Mouse (Mus musculus): ENCODE results near the gene Ciita. TPM values are rescaled to one million over a fixed set of nuclear protein-coding genes. Genes with fewer than 3 reads are reported as not detected.

Gene Ciita
- total RNA-seq, 1 experiment from 2014 or later: 1.2 TPM

GRCm38 (mm10) chr16:10474956-10475355 is 4.9 kb upstream of the Ciita start:
- no peak for DNase-seq

DNA sequence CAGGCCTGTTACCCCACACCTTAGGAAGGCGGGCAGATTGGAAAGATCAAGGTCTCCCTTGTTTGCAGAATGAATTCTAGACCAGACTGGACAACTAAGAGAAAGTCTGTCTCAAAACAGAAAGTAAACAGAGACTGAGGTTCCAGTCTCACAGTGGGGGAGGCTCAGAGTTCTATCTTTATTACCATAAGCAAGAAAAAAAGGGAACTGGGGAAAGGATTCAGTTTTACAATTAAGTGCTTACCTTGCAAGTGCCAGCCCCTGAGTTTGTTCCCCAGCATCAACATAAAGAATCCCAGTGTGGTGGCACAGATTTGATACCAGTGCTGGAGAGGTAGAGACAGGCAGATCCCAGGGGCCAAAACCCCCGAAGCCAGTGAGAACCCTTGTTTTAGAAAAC is 3.9 kb upstream of the Ciita start:
- no peak for DNase-seq

GRCm38 (mm10) chr16:10482343-10482742 is 2.5 kb downstream of the Ciita start:
- no peak for DNase-seq

DNA sequence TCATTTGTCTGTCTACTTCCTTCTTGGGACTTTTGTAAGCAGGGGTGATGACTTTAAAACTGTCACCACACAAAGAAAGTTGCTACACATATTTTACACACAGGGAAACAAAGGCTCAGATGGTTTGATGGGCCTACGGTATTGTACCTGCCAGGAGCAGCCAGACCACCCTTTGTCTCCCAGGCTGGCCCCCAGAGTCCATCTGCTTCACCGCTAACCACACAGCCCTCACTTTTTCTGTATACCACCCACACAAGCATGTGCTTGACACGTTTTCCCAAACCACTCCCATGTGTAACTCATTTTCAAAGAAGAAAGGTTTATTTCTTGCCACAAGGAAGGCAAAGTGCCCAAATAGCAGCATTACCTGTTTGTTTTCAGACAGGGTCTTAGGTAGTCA is 7.1 kb downstream of the Ciita start:
- DNase-seq: no peak

DNA sequence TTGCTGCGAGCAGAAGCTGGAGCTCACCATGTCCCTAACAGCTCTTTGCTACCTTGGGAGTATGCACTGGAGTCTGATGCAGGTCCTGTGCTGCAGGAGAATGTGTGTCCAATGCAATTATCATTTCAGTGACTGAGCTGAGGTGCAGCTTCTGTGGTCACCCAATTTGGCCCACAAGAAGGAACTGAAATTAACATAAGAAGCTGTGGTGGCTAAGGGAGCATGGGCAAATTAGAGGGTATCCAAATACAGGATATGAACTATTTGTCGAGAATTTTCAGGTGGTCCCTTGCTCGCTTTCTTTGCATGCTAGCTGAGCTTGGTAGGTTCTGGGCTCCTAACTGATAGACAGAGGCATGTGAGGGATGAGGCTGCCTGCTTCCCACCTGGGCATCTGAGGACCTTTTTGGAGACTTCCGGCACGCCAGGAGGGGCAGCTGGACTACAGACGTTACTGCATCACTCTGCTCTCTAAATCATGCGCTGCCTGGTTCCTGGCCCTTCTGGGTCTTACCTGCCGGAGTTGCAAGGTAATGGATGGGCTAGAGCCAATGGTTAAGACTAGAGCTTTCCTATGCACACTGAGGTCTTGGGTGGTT is 8.1 kb downstream of the Ciita start:
- DNase-seq: no peak

DNA sequence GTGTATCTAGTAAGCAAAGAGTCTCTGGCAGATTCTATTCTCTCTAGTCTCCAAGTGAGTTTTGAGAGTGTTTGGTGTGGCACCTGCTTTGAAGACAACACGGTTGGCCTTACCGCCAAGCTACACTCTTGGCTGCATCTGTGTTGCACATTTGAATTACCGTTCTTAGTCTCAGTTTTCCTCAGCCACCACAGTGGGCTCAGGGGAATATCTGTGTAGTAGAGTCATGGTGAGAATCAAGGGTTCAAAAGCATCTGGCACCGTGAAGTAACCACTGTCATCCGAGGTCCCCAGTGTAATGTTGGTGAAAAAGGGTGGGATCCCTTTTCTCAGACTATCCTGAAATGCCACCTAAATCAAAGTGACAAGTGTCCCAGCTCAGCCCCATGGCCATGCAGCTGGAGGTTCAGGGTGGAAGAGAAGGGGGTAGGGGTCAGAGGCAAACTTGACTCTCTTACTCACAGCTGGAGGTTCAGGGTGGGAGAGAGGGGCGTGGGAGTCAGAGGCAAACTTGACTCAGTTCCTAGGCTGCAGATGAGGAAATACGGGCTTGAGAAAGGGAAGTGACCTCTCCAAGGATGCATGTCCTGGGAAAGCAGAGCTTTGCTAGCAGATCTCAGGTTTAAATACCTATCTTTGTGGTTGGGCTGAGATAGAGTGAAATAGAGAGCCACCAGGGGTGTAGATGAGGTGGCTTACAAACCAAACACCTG is 9.1 kb downstream of the Ciita start:
- DNase-seq: no peak

GRCm38 (mm10) chr16:10489483-10489882 is 9.6 kb downstream of the Ciita start:
- no peak for DNase-seq

- no peak for DNase-seq
Measured at GRCm38 (mm10) chr16:10489904-10490457, 10.1 kb downstream of the Ciita start.

DNA sequence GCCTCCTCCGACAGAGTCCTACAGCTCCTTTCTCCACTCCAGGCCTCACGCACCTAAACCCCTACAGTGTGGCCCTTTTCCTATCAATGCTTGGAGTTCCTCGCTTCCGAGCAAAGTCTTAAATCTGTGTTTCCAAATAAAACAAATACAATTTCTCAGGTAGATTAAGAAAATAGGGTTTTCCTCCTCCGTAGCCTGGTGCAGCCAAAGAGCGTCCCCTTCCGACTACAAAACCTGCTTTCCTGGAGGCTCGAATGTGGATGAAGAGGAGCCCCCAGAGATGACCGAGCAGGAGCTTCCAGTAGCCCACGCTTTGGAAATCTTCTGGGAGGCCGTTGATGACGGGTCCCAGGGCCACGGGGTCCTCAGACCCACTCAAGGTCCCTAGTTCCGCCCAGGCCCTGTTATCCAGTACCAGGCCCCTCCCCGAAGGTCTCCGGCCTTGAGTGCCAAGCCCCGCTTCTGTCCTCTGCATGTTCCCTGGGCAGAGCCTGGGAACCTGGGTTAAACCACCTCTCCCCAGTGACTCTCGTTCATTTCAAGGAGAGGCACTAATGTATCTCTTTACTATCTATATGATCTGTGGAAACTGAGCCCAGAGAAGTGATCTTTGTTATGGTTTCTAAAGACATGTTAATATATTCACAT is 10.8 kb downstream of the Ciita start:
- DNase-seq: no peak

- no peak for DNase-seq
Measured at GRCm38 (mm10) chr16:10491716-10492115, 11.9 kb downstream of the Ciita start.

DNA sequence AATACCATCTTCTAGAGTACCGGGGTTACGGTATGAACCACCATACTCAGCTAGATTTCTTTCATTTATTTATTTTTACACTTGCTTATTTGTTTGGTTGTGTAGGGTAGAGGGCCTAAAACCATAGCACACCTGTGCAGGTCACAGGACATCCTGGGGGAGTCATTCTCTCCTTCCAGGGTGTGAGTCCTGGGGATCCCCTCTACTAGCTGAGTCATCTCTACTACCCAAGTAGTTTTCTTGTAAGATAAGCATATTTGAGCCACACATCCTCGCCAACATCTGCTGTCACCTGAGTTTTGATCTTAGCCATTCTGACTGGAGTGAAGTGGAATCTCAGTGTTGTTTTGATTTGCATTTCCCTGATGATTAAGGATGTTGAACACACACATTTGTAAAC is 12.7 kb downstream of the Ciita start:
- DNase-seq: no peak

- DNase-seq: no peak
Measured at GRCm38 (mm10) chr16:10495824-10496298, 16.0 kb downstream of the Ciita start.

GRCm38 (mm10) chr16:10498096-10498602 is 18.3 kb downstream of the Ciita start:
- DNase-seq: no peak

- DNase-seq: no peak
Measured at GRCm38 (mm10) chr16:10499122-10499521, 19.3 kb downstream of the Ciita start.

GRCm38 (mm10) chr16:10501865-10502264 is 22.0 kb downstream of the Ciita start:
- peak; percentile 77 for DNase-seq

- no peak for DNase-seq
Measured at GRCm38 (mm10) chr16:10503058-10503457, 23.2 kb downstream of the Ciita start.

DNA sequence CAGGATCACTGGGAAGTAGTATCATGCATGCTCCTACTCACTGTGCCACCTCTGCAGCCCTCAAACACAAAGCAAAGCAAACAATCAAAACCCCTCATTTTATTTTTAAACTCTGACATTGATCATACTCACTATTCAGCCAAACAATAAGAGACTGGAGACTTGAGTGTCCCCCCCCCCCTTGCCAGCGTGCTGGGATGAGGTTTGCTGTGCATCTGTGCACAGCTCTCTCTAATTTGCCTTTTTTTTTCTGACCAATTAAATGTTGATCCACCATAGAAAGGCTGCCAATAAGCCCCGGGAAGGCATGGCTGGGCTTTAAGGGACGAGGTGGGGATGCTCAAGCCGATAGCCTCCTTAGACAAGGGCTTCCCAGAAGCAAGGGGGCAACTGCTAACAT is 27.6 kb downstream of the Ciita start:
- no peak for DNase-seq

- no peak for DNase-seq
Measured at GRCm38 (mm10) chr16:10508691-10509090, 28.8 kb downstream of the Ciita start.

DNA sequence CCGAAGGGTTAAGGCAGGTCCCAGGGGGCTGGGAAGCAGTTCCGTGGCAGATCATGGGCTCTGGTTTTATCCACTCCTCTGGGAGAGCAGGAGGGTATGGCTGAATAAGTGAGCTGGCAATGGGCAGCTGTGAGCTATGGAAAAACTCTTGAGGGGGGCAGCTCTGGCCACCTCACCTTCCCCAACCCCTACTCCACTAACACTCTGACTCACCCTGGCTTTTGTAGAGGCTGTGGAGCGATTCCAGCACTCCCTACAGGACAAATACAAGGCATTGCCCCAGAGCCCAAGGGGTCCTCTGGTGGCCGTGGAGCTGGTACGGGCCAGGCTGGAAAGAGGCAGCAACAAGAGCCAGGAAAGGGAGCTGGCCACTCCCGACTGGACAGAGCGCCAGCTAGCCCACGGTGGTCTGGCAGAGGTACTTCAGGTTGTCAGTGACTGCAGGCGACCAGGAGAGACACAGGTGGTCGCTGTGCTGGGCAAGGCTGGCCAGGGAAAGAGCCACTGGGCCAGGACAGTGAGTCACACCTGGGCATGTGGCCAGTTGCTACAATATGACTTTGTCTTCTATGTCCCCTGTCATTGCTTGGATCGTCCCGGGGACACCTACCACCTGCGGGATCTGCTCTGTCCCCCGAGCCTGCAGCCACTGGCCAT is 30.7 kb downstream of the Ciita start:
- peak; percentile 50 for DNase-seq

DNA sequence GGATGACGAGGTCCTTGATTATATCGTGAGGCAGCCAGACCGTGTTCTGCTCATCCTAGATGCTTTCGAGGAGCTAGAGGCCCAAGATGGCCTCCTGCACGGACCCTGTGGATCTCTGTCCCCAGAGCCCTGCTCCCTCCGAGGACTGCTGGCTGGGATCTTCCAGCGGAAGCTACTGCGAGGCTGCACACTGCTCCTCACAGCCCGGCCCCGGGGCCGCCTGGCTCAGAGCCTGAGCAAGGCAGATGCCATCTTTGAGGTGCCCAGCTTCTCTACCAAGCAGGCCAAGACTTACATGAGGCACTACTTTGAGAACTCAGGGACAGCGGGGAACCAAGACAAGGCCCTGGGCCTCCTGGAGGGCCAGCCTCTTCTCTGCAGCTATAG is 31.3 kb downstream of the Ciita start:
- DNase-seq: no peak

DNA sequence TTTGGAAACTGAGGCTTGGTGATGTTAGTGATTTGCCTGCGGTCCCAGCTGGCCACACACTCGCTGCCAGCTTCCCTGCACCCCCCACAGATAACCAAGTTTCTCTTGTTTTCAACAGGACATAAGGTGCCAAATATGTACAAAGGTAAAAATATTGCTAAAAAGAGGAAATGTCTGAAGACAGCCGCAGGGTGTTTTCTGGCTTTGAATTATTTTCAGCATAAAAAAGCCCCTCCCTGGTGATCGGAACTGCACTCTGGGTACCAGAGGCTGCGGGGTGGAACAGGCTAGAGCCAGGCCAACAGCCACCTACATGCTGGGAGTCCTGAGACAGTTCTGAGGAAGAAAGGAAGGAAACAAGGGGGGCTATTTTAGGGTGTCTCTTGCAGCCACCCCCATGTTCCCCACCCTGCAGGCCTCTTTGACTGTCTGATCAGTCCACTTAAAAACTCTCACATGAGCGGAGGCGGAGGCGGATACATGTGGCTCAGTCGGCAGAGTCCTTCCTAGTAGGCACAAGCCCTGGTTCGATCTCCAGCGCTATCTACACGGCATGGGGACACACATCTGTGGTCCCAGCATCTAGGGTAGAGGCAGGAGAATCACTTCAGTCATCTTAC is 36.2 kb downstream of the Ciita start:
- DNase-seq: no peak

DNA sequence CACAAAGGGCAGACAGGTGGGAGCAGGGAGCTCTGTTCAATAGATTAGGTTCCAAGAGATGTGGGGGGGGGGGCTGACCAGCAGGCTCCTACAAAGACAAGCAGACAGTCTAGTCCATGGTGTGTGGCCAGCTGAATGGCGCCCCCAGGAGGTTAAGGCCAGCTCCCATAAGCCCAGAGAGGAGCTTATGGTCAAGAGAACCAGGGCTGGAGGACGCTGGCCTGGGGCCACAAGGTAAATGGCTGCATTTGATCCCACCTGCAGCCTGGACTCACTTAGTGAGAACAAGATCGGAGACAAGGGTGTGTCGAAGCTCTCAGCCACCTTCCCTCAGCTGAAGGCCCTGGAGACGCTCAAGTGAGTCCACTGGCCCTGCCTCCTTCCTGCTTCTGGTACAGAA is 38.2 kb downstream of the Ciita start:
- no peak for DNase-seq
